Mouse (Mus musculus): ENCODE measurements at regions not wholly inside any gene's neighbourhood (a gene's known extent, or its start where the extent isn't known, plus 50 kb on each side); places are given as distances from the start of the nearest gene placed in this dataset.

- Histone ChIP-seq H3K4me3 (ENCODE audit: low read depth, low read length) (no peak overlapping the region), H3K36me3 (replicated peaks) (no peaks in the 10 kb centered on the region), H3K9me3 (replicated peaks) (no peaks in the 10 kb centered on the region), H3K27me3 (ENCODE audit: insufficient read depth, low read length) (peaks cover 11% of the 10 kb centered on the region), H3K4me1 (ENCODE audit: insufficient read depth, low read depth, low read length) (peaks cover 3% of the 10 kb centered on the region; the same call in 1 of the 2 replicates)
- ATAC-seq (ENCODE audit: extremely low read depth, insufficient number of reproducible peaks, low FRiP score, poor library complexity, severe bottlenecking): peak; percentile 74
- no peak for DNase-seq (ENCODE audit: low spot score)
- no peak for TF ChIP-seq TAL1 (conservative IDR thresholded peaks at IDR 0.05; ENCODE audit: low read depth, low read length)
- no peak for TF ChIP-seq CTCF (IDR thresholded peaks at IDR 0.05; ENCODE audit: low read depth, low read length)
- TF ChIP-seq GATA1 (IDR thresholded peaks at IDR 0.05; ENCODE audit: borderline replicate concordance, low read length): no peak
- no peak for TF ChIP-seq POLR2AphosphoS5 (IDR thresholded peaks at IDR 0.05; ENCODE audit: insufficient replicate concordance, low read depth, low read length)
- no peak for TF ChIP-seq GATA2 (IDR thresholded peaks at IDR 0.05; ENCODE audit: borderline replicate concordance, low read depth, low read length)
Observed at GRCm38 (mm10) chr13:101540391-101541191, 227.4 kb downstream of the Pik3r1 start.

GRCm38 (mm10) chr13:101538110-101538509 is 229.9 kb downstream of the Pik3r1 start:
- DNase-seq (ENCODE audit: low spot score) (no peak), ATAC-seq (ENCODE audit: extremely low read depth, insufficient number of reproducible peaks, low FRiP score, poor library complexity, severe bottlenecking) (no peak)
- peaks cover 3% of the 10 kb centered on the region; the same call in 1 of the 2 replicates for H3K4me1 ChIP-seq (ENCODE audit: insufficient read depth, low read depth, low read length)

DNA sequence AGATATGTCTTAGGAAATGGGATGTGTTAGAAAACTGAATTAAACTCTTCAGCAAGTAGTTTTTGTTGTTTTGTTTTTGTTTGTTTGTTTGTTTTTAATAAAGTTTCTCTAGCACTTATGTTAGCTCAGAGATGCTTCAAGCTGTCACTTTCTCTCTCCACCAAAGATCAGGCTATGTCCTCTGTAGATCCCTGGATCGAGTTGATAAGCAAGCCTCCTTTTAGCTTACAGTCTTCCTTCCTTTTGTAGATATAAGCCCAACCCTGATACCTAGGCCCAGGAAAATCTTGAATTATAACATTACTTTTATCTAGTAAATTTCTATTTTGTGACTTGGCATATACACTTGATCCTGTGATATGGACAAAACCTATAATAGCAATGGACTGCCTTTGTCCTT is 232.0 kb downstream of the Pik3r1 start:
- peaks cover 6% of the 10 kb centered on the region for H3K27me3 ChIP-seq (ENCODE audit: insufficient read depth, low read length)
- no peaks in the 10 kb centered on the region for H3K9me3 ChIP-seq (replicated peaks)
- H3K4me3 ChIP-seq (ENCODE audit: low read depth, low read length): no peak overlapping the region
- ATAC-seq (ENCODE audit: extremely low read depth, insufficient number of reproducible peaks, low FRiP score, poor library complexity, severe bottlenecking) (no peak), DNase-seq (ENCODE audit: low spot score) (no peak)
- no peaks in the 10 kb centered on the region for H3K36me3 ChIP-seq (replicated peaks)
- no peak for TF ChIP-seq GATA2 (IDR thresholded peaks at IDR 0.05; ENCODE audit: borderline replicate concordance, low read depth, low read length)
- TF ChIP-seq POLR2AphosphoS5 (IDR thresholded peaks at IDR 0.05; ENCODE audit: insufficient replicate concordance, low read depth, low read length): no peak
- TF ChIP-seq TAL1 (conservative IDR thresholded peaks at IDR 0.05; ENCODE audit: low read depth, low read length): no peak
- no peak for TF ChIP-seq GATA1 (IDR thresholded peaks at IDR 0.05; ENCODE audit: borderline replicate concordance, low read length)
- TF ChIP-seq CTCF (IDR thresholded peaks at IDR 0.05; ENCODE audit: low read depth, low read length): no peak
- H3K4me1 ChIP-seq (ENCODE audit: insufficient read depth, low read depth, low read length): peaks cover 3% of the 10 kb centered on the region; the same call in 1 of the 2 replicates

More at GRCm38 (mm10) chr13:101538110-101538509, 229.9 kb downstream of the Pik3r1 start:
- H3K9me3 ChIP-seq (replicated peaks): no peaks in the 10 kb centered on the region
- TF ChIP-seq CTCF (IDR thresholded peaks at IDR 0.05; ENCODE audit: low read depth, low read length): no peak
- no peak for TF ChIP-seq GATA2 (IDR thresholded peaks at IDR 0.05; ENCODE audit: borderline replicate concordance, low read depth, low read length)
- TF ChIP-seq POLR2AphosphoS5 (IDR thresholded peaks at IDR 0.05; ENCODE audit: insufficient replicate concordance, low read depth, low read length): no peak
- TF ChIP-seq GATA1 (IDR thresholded peaks at IDR 0.05; ENCODE audit: borderline replicate concordance, low read length): no peak
- TF ChIP-seq TAL1 (conservative IDR thresholded peaks at IDR 0.05; ENCODE audit: low read depth, low read length): no peak
- no peaks in the 10 kb centered on the region for H3K36me3 ChIP-seq (replicated peaks)
- peaks cover 7% of the 10 kb centered on the region for H3K27me3 ChIP-seq (ENCODE audit: insufficient read depth, low read length)
- no peak overlapping the region for H3K4me3 ChIP-seq (ENCODE audit: low read depth, low read length)

DNA sequence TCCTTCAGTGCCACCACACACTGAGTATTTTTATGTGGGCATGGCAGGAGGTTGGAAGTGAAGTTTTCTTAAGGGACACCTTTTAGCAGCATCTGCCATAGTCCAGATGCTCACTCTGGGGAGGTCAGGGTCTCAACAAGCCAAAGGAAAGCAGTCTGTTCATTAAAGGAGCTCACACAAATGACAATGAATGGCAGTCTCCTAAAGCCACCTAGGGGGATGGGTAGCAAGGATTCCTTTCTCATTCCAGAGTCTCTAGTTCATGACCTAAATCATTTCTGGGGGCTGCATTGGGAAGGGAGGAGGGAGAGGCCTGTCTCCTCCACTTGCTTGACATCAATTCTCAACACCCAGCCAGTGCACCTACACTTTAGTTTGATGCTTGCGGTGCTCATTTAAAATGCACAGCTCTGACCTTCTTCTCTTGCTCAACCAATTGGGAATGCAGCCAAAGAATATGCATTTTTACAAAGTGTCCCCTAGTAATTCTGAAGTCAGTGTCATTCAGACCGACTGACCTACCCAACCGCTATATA is 232.6 kb downstream of the Pik3r1 start:
- H3K36me3 ChIP-seq (replicated peaks): no peaks in the 10 kb centered on the region
- ATAC-seq (ENCODE audit: extremely low read depth, insufficient number of reproducible peaks, low FRiP score, poor library complexity, severe bottlenecking) (no peak), DNase-seq (ENCODE audit: low spot score) (no peak)
- H3K4me3 ChIP-seq (ENCODE audit: low read depth, low read length): no peak overlapping the region
- TF ChIP-seq GATA1 (IDR thresholded peaks at IDR 0.05; ENCODE audit: borderline replicate concordance, low read length): no peak
- 0 out of 2 replicates have a peak, but pooled peaks cover 2% of the 10 kb centered on the region for H3K27me3 ChIP-seq (ENCODE audit: insufficient read depth, low read length)
- no peaks in the 10 kb centered on the region for H3K9me3 ChIP-seq (replicated peaks)
- 0 out of 2 replicates have a peak, but pooled peaks cover under 1% of the 10 kb centered on the region for H3K4me1 ChIP-seq (ENCODE audit: insufficient read depth, low read depth, low read length)

- TF ChIP-seq TAL1 (conservative IDR thresholded peaks at IDR 0.05; ENCODE audit: low read depth, low read length) (no peak), CTCF (IDR thresholded peaks at IDR 0.05; ENCODE audit: low read depth, low read length) (no peak), GATA1 (IDR thresholded peaks at IDR 0.05; ENCODE audit: borderline replicate concordance, low read length) (no peak), GATA2 (IDR thresholded peaks at IDR 0.05; ENCODE audit: borderline replicate concordance, low read depth, low read length) (no peak), POLR2AphosphoS5 (IDR thresholded peaks at IDR 0.05; ENCODE audit: insufficient replicate concordance, low read depth, low read length) (no peak)
- DNase-seq (ENCODE audit: low spot score) (no peak), ATAC-seq (ENCODE audit: extremely low read depth, insufficient number of reproducible peaks, low FRiP score, poor library complexity, severe bottlenecking) (no peak)
- Histone ChIP-seq H3K9me3 (replicated peaks) (no peaks in the 10 kb centered on the region), H3K4me1 (ENCODE audit: insufficient read depth, low read depth, low read length) (no peaks in the 10 kb centered on the region), H3K36me3 (replicated peaks) (no peaks in the 10 kb centered on the region), H3K4me3 (ENCODE audit: low read depth, low read length) (no peak overlapping the region), H3K27me3 (ENCODE audit: insufficient read depth, low read length) (no peaks in the 10 kb centered on the region)
Observed at GRCm38 (mm10) chr13:101534490-101534889, 233.5 kb downstream of the Pik3r1 start.

- Histone ChIP-seq H3K4me1 (ENCODE audit: insufficient read depth, low read depth, low read length) (no peaks in the 10 kb centered on the region), H3K36me3 (replicated peaks) (no peaks in the 10 kb centered on the region), H3K4me3 (ENCODE audit: low read depth, low read length) (no peak overlapping the region), H3K27me3 (ENCODE audit: insufficient read depth, low read length) (no peaks in the 10 kb centered on the region), H3K9me3 (replicated peaks) (no peaks in the 10 kb centered on the region)
- TF ChIP-seq CTCF (IDR thresholded peaks at IDR 0.05; ENCODE audit: low read depth, low read length) (no peak), POLR2AphosphoS5 (IDR thresholded peaks at IDR 0.05; ENCODE audit: insufficient replicate concordance, low read depth, low read length) (no peak), GATA2 (IDR thresholded peaks at IDR 0.05; ENCODE audit: borderline replicate concordance, low read depth, low read length) (no peak), TAL1 (conservative IDR thresholded peaks at IDR 0.05; ENCODE audit: low read depth, low read length) (no peak), GATA1 (IDR thresholded peaks at IDR 0.05; ENCODE audit: borderline replicate concordance, low read length) (no peak)
- ATAC-seq (ENCODE audit: extremely low read depth, insufficient number of reproducible peaks, low FRiP score, poor library complexity, severe bottlenecking) (no peak), DNase-seq (ENCODE audit: low spot score) (no peak)
Observed at GRCm38 (mm10) chr13:101532913-101533312, 235.1 kb downstream of the Pik3r1 start.

All from G1E (cell line).